Mouse (Mus musculus): ENCODE data around the gene Usp3.

Usp3 gene

GRCm38 (mm10) chr9:66603907-66604306 lies 11.0 kb upstream of the Usp3 start:
- DNase-seq (ENCODE audit: low spot score in 2 of 2) = no peak

GRCm38 (mm10) chr9:66601006-66601405 lies 8.1 kb upstream of the Usp3 start:
- no peak for DNase-seq (ENCODE audit: low spot score in 2 of 2)

- DNase-seq (ENCODE audit: low spot score in 2 of 2) = no peak
Measured at GRCm38 (mm10) chr9:66600551-66600950, 7.6 kb upstream of the Usp3 start.

- no peak for DNase-seq (ENCODE audit: low spot score in 2 of 2)
Measured at GRCm38 (mm10) chr9:66599577-66599976, 6.6 kb upstream of the Usp3 start.

GRCm38 (mm10) chr9:66598636-66599035 lies 5.7 kb upstream of the Usp3 start:
- DNase-seq (ENCODE audit: low spot score in 2 of 2) = no peak

- no peak for DNase-seq (ENCODE audit: low spot score in 2 of 2)
Measured at GRCm38 (mm10) chr9:66597480-66598215, 4.7 kb upstream of the Usp3 start.

- DNase-seq (ENCODE audit: low spot score in 2 of 2) = no peak
Measured at GRCm38 (mm10) chr9:66597076-66597475, 4.1 kb upstream of the Usp3 start.

GRCm38 (mm10) chr9:66595722-66596675 lies 3.1 kb upstream of the Usp3 start:
- DNase-seq (ENCODE audit: low spot score in 2 of 2) = no peak

GRCm38 (mm10) chr9:66594061-66594460 lies 1.1 kb upstream of the Usp3 start:
- DNase-seq (ENCODE audit: low spot score in 2 of 2) = no peak

GRCm38 (mm10) chr9:66593613-66593969 lies 649 bp upstream of the Usp3 start:
- no peak for DNase-seq (ENCODE audit: low spot score in 2 of 2)

GRCm38 (mm10) chr9:66591851-66592645 lies 894 bp downstream of the Usp3 start:
- DNase-seq (ENCODE audit: low spot score in 2 of 2) = peak in 1 of 2 experiments; percentile 24

- no peak for DNase-seq (ENCODE audit: low spot score in 2 of 2)
Measured at GRCm38 (mm10) chr9:66590051-66590450, 2.9 kb downstream of the Usp3 start.

GRCm38 (mm10) chr9:66587016-66587415 lies 5.9 kb downstream of the Usp3 start:
- DNase-seq (ENCODE audit: low spot score in 2 of 2) = no peak

- no peak for DNase-seq (ENCODE audit: low spot score in 2 of 2)
Measured at GRCm38 (mm10) chr9:66586533-66586932, 6.4 kb downstream of the Usp3 start.

GRCm38 (mm10) chr9:66585191-66585590 lies 7.8 kb downstream of the Usp3 start:
- DNase-seq (ENCODE audit: low spot score in 2 of 2) = no peak

- no peak for DNase-seq (ENCODE audit: low spot score in 2 of 2)
Measured at GRCm38 (mm10) chr9:66584176-66584575, 8.8 kb downstream of the Usp3 start.

GRCm38 (mm10) chr9:66583244-66583643 lies 9.7 kb downstream of the Usp3 start:
- DNase-seq (ENCODE audit: low spot score in 2 of 2) = no peak

- DNase-seq (ENCODE audit: low spot score in 2 of 2) = no peak
Measured at GRCm38 (mm10) chr9:66581694-66582093, 11.2 kb downstream of the Usp3 start.

GRCm38 (mm10) chr9:66580722-66581121 lies 12.2 kb downstream of the Usp3 start:
- DNase-seq (ENCODE audit: low spot score in 2 of 2) = no peak

- DNase-seq (ENCODE audit: low spot score in 2 of 2) = no peak
Measured at GRCm38 (mm10) chr9:66575878-66576238, 17.1 kb downstream of the Usp3 start.

- no peak for DNase-seq (ENCODE audit: low spot score in 2 of 2)
Measured at GRCm38 (mm10) chr9:66575041-66575877, 17.7 kb downstream of the Usp3 start.
